Mouse (Mus musculus): ENCODE data around the gene Ppp1cb. TPM values are rescaled to one million over a fixed set of nuclear protein-coding genes. Genes with fewer than 3 reads are reported as not detected.

The Ppp1cb gene
- polyA plus RNA-seq, 1 experiment, result 46.3 TPM

GRCm38 (mm10) chr5:32460973-32461372, 2.3 kb downstream of the Ppp1cb start:
- H3K27me3 ChIP-seq (replicated peaks; ENCODE audit: control insufficient read depth, insufficient read depth, low read length), result no peaks in the 10 kb centered on the region
- TF ChIP-seq POLR2A (IDR thresholded peaks at IDR 0.05; ENCODE audit: low read depth, low read length) (no peak), CTCF (conservative IDR thresholded peaks at IDR 0.05; ENCODE audit: insufficient read depth, insufficient read length, low read depth, low read length) (no peak)
- H3K27ac ChIP-seq (ENCODE audit: insufficient read depth, low read depth, low read length), result no peak overlapping the region
- no peak overlapping the region for H3K4me3 ChIP-seq (ENCODE audit: insufficient read depth, low read depth, low read length)
- no peaks in the 10 kb centered on the region for H3K36me3 ChIP-seq (ENCODE audit: control insufficient read depth, insufficient read depth, low read length)
- H3K4me1 ChIP-seq (ENCODE audit: control insufficient read depth, insufficient read depth, low read length), result peaks cover 20% of the 10 kb centered on the region
- no peak for DNase-seq
- WGBS, result 36% methylated on average over 2 of the region's 2 CpGs

- H3K27me3 ChIP-seq (replicated peaks; ENCODE audit: control insufficient read depth, insufficient read depth, low read length), result no peaks in the 10 kb centered on the region
- TF ChIP-seq CTCF (conservative IDR thresholded peaks at IDR 0.05; ENCODE audit: insufficient read depth, insufficient read length, low read depth, low read length) (no peak), POLR2A (IDR thresholded peaks at IDR 0.05; ENCODE audit: low read depth, low read length) (no peak)
- H3K4me1 ChIP-seq (ENCODE audit: control insufficient read depth, insufficient read depth, low read length), result peaks cover 31% of the 10 kb centered on the region
- no peaks in the 10 kb centered on the region for H3K36me3 ChIP-seq (ENCODE audit: control insufficient read depth, insufficient read depth, low read length)
- 50% methylated on average over 4 of the region's 4 CpGs for WGBS
- H3K27ac ChIP-seq (ENCODE audit: insufficient read depth, low read depth, low read length), result peak overlapping the region; percentile 74
- no peak overlapping the region for H3K4me3 ChIP-seq (ENCODE audit: insufficient read depth, low read depth, low read length)
- DNase-seq, result peak; percentile 62
Measured at GRCm38 (mm10) chr5:32472332-32473028, 13.8 kb downstream of the Ppp1cb start.

- Histone ChIP-seq H3K4me3 (ENCODE audit: insufficient read depth, low read depth, low read length) (no peak overlapping the region), H3K27me3 (replicated peaks; ENCODE audit: control insufficient read depth, insufficient read depth, low read length) (no peaks in the 10 kb centered on the region), H3K27ac (ENCODE audit: insufficient read depth, low read depth, low read length) (peak overlapping the region; percentile 74), H3K4me1 (ENCODE audit: control insufficient read depth, insufficient read depth, low read length) (peaks cover 31% of the 10 kb centered on the region), H3K36me3 (ENCODE audit: control insufficient read depth, insufficient read depth, low read length) (no peaks in the 10 kb centered on the region)
- WGBS, result 53% methylated on average over 2 of the region's 2 CpGs
- no peak for TF ChIP-seq POLR2A (IDR thresholded peaks at IDR 0.05; ENCODE audit: low read depth, low read length)
- DNase-seq, result no peak
Measured at GRCm38 (mm10) chr5:32473029-32473352, 14.3 kb downstream of the Ppp1cb start.

- no peak overlapping the region for H3K27ac ChIP-seq (ENCODE audit: insufficient read depth, low read depth, low read length)
- no peak for DNase-seq
- no peak for TF ChIP-seq POLR2A (IDR thresholded peaks at IDR 0.05; ENCODE audit: low read depth, low read length)
- no peak for TF ChIP-seq CTCF (conservative IDR thresholded peaks at IDR 0.05; ENCODE audit: insufficient read depth, insufficient read length, low read depth, low read length)
- no peak overlapping the region for H3K4me3 ChIP-seq (ENCODE audit: insufficient read depth, low read depth, low read length)
- H3K27me3 ChIP-seq (replicated peaks; ENCODE audit: control insufficient read depth, insufficient read depth, low read length), result no peaks in the 10 kb centered on the region
- H3K36me3 ChIP-seq (ENCODE audit: control insufficient read depth, insufficient read depth, low read length), result peaks cover 5% of the 10 kb centered on the region
- H3K4me1 ChIP-seq (ENCODE audit: control insufficient read depth, insufficient read depth, low read length), result peaks cover 24% of the 10 kb centered on the region
Measured at GRCm38 (mm10) chr5:32476501-32476900, 17.9 kb downstream of the Ppp1cb start.

GRCm38 (mm10) chr5:32478972-32479371, 20.3 kb downstream of the Ppp1cb start:
- Histone ChIP-seq H3K27ac (ENCODE audit: insufficient read depth, low read depth, low read length) (no peak overlapping the region), H3K4me1 (ENCODE audit: control insufficient read depth, insufficient read depth, low read length) (peaks cover 10% of the 10 kb centered on the region; the same call in 1 of the 2 replicates), H3K27me3 (replicated peaks; ENCODE audit: control insufficient read depth, insufficient read depth, low read length) (no peaks in the 10 kb centered on the region), H3K4me3 (ENCODE audit: insufficient read depth, low read depth, low read length) (no peak overlapping the region), H3K36me3 (ENCODE audit: control insufficient read depth, insufficient read depth, low read length) (peaks cover 5% of the 10 kb centered on the region)
- no peak for DNase-seq
- TF ChIP-seq POLR2A (IDR thresholded peaks at IDR 0.05; ENCODE audit: low read depth, low read length) (no peak), CTCF (conservative IDR thresholded peaks at IDR 0.05; ENCODE audit: insufficient read depth, insufficient read length, low read depth, low read length) (no peak)
- 75% methylated on average over 4 of the region's 4 CpGs for WGBS

- DNase-seq, result no peak
- no peaks in the 10 kb centered on the region for H3K27me3 ChIP-seq (replicated peaks; ENCODE audit: control insufficient read depth, insufficient read depth, low read length)
- H3K36me3 ChIP-seq (ENCODE audit: control insufficient read depth, insufficient read depth, low read length), result peaks cover 19% of the 10 kb centered on the region
- no peaks in the 10 kb centered on the region for H3K4me1 ChIP-seq (ENCODE audit: control insufficient read depth, insufficient read depth, low read length)
- H3K4me3 ChIP-seq (ENCODE audit: insufficient read depth, low read depth, low read length), result no peak overlapping the region
- no peak for TF ChIP-seq CTCF (conservative IDR thresholded peaks at IDR 0.05; ENCODE audit: insufficient read depth, insufficient read length, low read depth, low read length)
- no peak overlapping the region for H3K27ac ChIP-seq (ENCODE audit: insufficient read depth, low read depth, low read length)
- WGBS, result 73% methylated on average over 3 of the region's 3 CpGs
Measured at GRCm38 (mm10) chr5:32485430-32485829, 26.8 kb downstream of the Ppp1cb start.

GRCm38 (mm10) chr5:32488044-32488443, 29.4 kb downstream of the Ppp1cb start:
- 80% methylated on average over 2 of the region's 2 CpGs for WGBS
- Histone ChIP-seq H3K27me3 (replicated peaks; ENCODE audit: control insufficient read depth, insufficient read depth, low read length) (no peaks in the 10 kb centered on the region), H3K4me3 (ENCODE audit: insufficient read depth, low read depth, low read length) (no peak overlapping the region), H3K4me1 (ENCODE audit: control insufficient read depth, insufficient read depth, low read length) (no peaks in the 10 kb centered on the region), H3K27ac (ENCODE audit: insufficient read depth, low read depth, low read length) (no peak overlapping the region), H3K36me3 (ENCODE audit: control insufficient read depth, insufficient read depth, low read length) (peaks cover 19% of the 10 kb centered on the region)
- TF ChIP-seq CTCF (conservative IDR thresholded peaks at IDR 0.05; ENCODE audit: insufficient read depth, insufficient read length, low read depth, low read length) (no peak), POLR2A (IDR thresholded peaks at IDR 0.05; ENCODE audit: low read depth, low read length) (no peak)
- DNase-seq, result no peak
